Mouse (Mus musculus): ENCODE results near the gene Olfr459. TPM values are rescaled to one million over a fixed set of nuclear protein-coding genes. Genes with fewer than 3 reads are reported as not detected.
A peak's percentile ranks its signal among the peaks of the same experiment; 100 is the strongest.

The Olfr459 gene
- not detected for total RNA-seq (2021)

DNA sequence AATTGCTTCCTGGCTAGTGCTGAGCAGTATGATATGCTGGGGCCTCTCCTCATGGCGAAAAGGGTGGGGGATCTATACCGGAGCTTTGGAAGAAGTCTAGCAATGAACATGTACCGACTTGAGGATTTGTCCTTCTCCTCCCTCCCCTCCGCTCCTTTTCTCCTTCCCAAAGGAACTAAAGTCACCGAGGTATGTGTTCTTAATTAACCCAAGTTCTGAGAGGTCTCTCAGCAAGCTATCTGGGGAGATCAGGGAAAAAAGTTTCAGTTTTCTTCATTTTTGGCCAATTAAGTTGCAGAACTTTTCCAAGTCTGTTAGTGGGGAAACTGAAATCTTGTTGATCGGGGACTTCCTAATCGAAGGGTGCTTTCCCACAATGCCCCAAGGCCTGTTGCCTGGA is at the start of gene Olfr459:
TSS of gene Olfr459 (minus strand) at position 101 of the 400 bp plus-strand sequence.
- no peak for DNase-seq

- no peak for DNase-seq
Observed at GRCm38 (mm10) chr6:41824086-41824485, 49.1 kb upstream of the Olfr459 start.

DNA sequence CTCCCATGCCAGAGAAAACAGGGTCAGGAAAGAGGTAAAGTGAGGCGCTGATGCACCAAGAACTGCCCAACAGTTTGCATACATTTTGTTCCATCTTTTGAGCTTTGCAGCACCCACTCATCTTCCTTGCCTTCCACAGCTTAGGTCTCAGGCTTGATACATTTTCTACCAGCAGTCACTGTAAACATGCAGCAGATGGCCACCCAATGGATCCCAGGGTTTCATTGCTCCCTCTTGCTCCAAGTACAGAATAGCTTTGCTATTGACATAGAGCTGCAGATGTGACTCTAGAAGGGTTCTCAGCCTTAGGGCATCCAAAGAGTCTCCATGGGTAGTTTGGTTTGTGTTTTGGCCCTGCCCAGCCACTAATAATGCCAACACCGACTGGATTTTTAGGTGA is 11.7 kb upstream of the Olfr459 start:
- peak; percentile 34 to 35 for DNase-seq

DNA sequence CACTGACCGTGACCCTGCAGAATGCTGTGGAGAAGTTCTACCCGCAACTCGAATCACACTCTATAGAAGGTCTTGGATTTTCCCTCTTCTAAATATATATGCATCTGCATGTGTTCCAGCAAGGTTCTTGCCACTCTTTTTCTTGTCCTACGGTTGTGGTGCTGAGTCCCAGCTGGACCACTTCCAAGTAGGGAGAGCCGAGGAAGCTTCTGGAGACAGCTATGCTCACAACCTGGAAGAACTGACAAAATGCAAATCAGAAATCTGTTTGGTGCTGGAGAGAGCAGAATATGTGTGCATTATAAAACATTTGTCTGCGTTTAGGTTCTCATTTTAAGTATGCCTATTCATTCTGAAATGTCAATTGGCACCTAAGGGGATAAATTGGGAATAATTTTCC is 744 bp upstream of the Olfr459 start:
- peak; percentile 27 to 29 for DNase-seq

GRCm38 (mm10) chr6:41769872-41770271 is 5.1 kb downstream of the Olfr459 start:
- DNase-seq, result no peak

DNA sequence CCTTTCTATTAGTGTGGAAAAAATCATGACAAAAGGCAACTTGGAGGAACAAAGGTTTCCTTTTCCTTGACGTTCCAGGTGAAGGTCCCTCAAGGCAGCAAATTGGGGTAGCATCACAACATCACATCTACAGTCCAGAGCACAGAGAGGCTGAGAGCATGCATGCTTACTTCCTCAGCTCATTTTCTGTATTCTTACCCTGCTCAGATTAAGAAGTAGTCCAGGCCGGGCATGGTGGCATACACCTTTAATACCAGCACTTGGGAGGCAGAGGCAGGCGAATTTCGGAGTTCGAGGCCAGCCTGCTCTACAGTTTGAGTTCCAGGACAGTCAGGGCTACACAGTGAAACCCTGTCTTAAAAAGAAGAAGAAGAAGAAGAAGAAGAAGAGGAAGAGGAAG is 10.7 kb downstream of the Olfr459 start:
- DNase-seq, result no peak

DNA sequence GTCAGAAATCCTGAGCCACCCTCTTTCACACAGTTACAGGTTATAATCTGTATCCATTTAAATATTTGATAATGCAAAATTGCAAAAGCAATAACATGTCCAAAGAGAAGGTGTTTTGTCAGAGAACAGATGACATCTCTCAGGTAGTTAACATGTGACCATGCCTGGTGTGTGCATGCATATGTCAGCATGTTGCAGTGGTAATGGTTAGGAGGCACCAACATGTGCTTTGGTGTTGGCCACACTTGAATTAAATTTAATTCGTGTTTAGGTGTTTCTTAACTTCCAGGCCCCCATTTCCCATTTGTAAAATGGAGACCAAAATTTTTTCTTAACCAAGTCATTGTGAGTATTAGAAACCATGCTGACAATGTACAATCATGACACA is 12.6 kb downstream of the Olfr459 start:
- DNase-seq, result no peak

DNA sequence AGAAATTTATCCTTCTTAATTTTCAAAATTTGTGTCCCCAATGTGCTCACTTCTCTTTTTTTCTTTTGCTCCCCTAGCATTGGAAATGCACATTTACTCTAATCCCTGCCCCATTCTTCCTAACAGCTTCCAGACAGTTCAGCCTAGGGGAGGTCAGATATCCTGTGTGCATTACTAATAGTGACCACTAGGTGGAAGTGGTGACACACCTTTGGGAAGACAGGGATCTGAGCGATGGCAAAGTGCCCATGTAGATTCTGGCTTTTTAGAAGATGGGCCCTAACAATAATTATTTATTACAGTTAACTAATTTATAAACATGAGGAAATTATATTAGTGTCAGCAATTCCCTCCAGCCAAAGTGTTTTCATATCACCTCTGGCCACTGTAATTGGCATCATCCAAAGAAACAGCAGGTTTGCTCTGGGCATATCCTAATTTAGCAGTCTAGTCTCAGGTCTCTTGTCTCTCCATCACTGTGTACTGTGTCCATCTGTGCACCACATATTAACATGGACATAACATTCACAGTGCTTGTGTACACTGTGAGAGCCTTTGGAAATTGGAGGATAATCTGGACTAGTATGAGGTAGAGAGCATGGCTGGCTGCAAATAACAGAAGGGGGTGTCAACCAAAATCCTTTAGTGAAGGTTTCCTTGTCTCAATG is 13.1 kb downstream of the Olfr459 start:
- DNase-seq, result peak; percentile 27 to 50

- DNase-seq, result no peak
Observed at GRCm38 (mm10) chr6:41759618-41760017, 15.4 kb downstream of the Olfr459 start.

GRCm38 (mm10) chr6:41758421-41758820 is 16.6 kb downstream of the Olfr459 start:
- DNase-seq, result no peak

- DNase-seq, result no peak
Observed at GRCm38 (mm10) chr6:41757199-41757598, 17.8 kb downstream of the Olfr459 start.

DNA sequence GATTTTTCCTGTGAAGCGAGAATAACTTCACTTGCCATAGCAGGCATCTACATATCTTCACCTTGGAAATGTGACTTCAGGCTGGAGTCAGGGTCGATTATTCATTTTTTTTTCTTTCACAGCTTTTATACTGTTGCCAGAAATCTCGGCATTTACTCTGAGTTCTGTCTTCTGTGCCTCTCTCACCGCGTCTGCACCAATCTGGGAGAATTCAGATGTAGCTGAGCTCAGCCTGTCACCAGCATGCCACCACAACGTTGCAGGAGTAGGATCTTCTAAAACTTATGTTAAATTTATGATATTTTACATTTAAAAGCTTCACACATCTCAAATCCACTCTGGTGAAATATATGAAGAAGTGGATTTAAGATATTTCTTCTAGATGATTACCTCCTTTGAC is 20.4 kb downstream of the Olfr459 start:
- no peak for DNase-seq

DNA sequence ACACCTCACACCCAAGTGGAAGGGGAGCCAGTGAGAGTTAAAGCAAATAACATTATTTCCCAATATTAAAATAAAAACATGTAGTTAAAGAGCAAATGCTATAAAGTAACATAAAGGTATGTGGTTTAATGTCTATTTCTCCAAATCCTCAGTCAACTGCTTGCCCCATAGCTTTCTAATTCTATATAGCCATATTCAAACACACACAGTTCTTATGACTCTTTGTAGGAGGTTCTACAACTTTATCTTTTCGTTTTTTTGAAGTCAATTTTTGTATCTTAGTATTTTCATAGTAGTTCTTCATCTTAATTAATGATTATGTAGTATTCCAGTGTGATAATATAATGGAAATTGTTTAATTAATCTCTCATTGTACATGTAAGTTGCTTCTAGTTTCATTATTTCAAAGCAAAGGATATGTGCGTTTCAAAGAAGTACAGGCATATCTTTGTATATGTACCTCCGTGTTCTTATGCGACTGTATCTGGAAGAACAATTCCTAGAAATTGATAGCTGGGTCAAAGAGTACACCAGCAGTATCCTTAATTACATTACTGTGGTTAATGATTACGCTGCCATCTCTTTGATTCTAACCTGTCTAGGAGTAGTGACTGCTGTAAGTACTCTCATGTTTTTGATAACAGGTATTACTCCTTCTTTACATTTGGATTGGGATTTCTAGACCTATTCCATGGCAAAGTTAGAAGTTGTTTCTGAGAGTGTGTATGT is 30.1 kb downstream of the Olfr459 start:
- no peak for DNase-seq

DNA sequence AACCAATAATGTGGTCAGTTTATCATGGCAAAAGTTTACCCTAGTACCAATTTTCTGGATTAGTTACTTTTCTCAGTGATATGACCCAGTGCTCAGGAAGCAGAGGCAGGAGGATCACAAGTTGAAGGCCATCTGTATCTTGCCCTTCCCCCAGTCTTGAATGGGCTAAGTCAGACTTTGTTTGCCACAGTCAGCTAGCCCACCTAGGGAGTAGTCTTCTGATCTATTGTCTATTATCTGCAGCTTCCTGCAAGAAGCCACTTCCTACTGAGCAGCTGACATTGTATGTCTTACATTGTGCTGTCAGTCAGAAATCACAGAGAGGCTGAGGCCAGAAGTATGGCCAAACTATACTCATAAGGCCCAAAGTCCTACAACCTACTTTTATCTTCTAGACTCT is 33.9 kb downstream of the Olfr459 start:
- DNase-seq, result no peak

GRCm38 (mm10) chr6:41734719-41735470 is 40.1 kb downstream of the Olfr459 start:
- DNase-seq, result no peak

DNA sequence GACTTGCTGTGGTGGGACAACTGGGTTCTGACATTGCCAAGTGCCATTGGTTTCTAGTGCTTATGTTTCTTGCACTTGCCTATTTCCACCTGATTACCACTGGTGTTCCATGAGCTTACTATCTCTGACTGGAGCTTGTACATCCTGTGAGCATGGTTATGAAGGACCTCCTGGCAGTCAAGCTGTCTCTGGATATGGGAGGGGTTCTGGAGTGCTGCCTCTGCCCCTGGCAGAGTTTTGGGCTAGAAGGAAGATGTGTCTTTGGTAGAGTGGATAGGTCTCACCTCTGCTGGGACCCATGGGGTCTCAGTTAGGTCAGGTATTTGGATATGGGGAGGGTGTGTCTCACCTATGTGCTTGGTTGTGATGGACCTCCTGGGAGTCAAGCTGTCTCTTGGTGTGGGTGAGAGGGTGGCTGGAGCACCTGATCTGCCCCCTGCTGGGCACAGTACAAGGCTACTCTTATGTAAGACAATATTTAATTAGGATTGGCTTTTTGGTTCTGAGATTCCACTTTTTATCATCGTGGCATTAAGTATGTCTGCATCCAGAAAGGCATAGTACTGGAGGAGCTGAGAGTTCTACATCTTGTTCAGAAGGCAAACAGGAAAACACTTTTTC is 46.9 kb downstream of the Olfr459 start:
- no peak for DNase-seq

DNA sequence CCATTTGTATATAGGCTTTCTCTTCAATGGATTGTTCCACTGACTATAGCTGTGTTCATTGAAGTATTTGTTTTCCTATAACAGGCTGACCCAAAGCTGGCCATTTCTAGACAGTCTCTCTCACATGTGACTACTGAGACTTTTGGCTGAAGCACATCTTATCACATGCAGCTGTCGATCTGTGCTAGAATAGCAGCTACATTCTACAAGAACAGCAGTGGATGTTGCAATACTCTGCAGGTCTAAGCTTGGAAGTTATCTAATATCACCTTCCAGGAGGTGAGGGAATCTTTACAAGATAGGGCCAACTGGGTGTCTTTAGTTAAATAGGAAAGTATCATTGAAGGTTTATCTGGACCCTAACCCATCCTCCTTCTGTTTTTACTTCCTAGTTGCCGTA is 53.5 kb downstream of the Olfr459 start:
- no peak for DNase-seq

Other genes with a start within 250 kb of the Olfr459 start
- 10 to 100 TPM; 67.7 to 71.2 TPM for gene Ephb6, start 169.7 kb downstream of the Olfr459 start, total RNA-seq (2021)
- gene Trpv6, start 138.8 kb downstream of the Olfr459 start, total RNA-seq (2021), result 1 to 10 TPM in 1 of 2 experiments, under 1 TPM in 1; 0.87 to 1.2 TPM
- gene Trpv5, start 94.4 kb downstream of the Olfr459 start, total RNA-seq (2021), result not detected
- not detected for gene Llcfc1, start 90.7 kb downstream of the Olfr459 start, total RNA-seq (2021)
- gene Kel, start 70.8 kb downstream of the Olfr459 start, total RNA-seq (2021), result not detected
- not detected for gene Pip, start 72.4 kb upstream of the Olfr459 start, total RNA-seq (2021)
- not detected for gene Sval2, start 77.8 kb upstream of the Olfr459 start, total RNA-seq (2021)
- gene Sval1, start 176.5 kb upstream of the Olfr459 start, total RNA-seq (2021), result not detected
- not detected for gene Sval3, start 193.0 kb upstream of the Olfr459 start, total RNA-seq (2021)